Mouse (Mus musculus): ENCODE results near the gene Ccn1. TPM values are rescaled to one million over a fixed set of nuclear protein-coding genes. Genes with fewer than 3 reads are reported as not detected.

Ccn1 gene
- polyA plus RNA-seq, 1 experiment, result 15.7 TPM

GRCm38 (mm10) chr3:145640583-145640982 lies 9.2 kb downstream of the Ccn1 start:
- TF ChIP-seq CTCF (IDR thresholded peaks at IDR 0.05; ENCODE audit: control insufficient read depth, insufficient read depth, low read length), result no peak
- TF ChIP-seq POLR2A (IDR thresholded peaks at IDR 0.05; ENCODE audit: borderline replicate concordance, control insufficient read depth, low read depth, low read length), result no peak
- WGBS, result 67% methylated on average over 4 of the region's 4 CpGs
- Histone ChIP-seq H3K4me1 (ENCODE audit: control insufficient read depth, insufficient read depth, low read length) (no peaks in the 10 kb centered on the region), H3K4me3 (replicated peaks; ENCODE audit: control insufficient read depth, low read depth, low read length) (no peak overlapping the region), H3K27ac (ENCODE audit: control insufficient read depth, insufficient read depth, low read depth, low read length, poor library complexity) (no peak overlapping the region)

GRCm38 (mm10) chr3:145640170-145640569 lies 9.6 kb downstream of the Ccn1 start:
- TF ChIP-seq POLR2A (IDR thresholded peaks at IDR 0.05; ENCODE audit: borderline replicate concordance, control insufficient read depth, low read depth, low read length) (no peak), CTCF (IDR thresholded peaks at IDR 0.05; ENCODE audit: control insufficient read depth, insufficient read depth, low read length) (no peak)
- 72% methylated on average over 4 of the region's 4 CpGs for WGBS

GRCm38 (mm10) chr3:145634002-145634710 lies 15.6 kb downstream of the Ccn1 start:
- H3K4me3 ChIP-seq (replicated peaks; ENCODE audit: control insufficient read depth, low read depth, low read length), result no peak overlapping the region
- WGBS, result 69% methylated on average over 14 of the region's 14 CpGs
- TF ChIP-seq CTCF (IDR thresholded peaks at IDR 0.05; ENCODE audit: control insufficient read depth, insufficient read depth, low read length), result no peak
- TF ChIP-seq POLR2A (IDR thresholded peaks at IDR 0.05; ENCODE audit: borderline replicate concordance, control insufficient read depth, low read depth, low read length), result no peak
- no peak overlapping the region for H3K27ac ChIP-seq (ENCODE audit: control insufficient read depth, insufficient read depth, low read depth, low read length, poor library complexity)
- no peaks in the 10 kb centered on the region for H3K4me1 ChIP-seq (ENCODE audit: control insufficient read depth, insufficient read depth, low read length)

More at GRCm38 (mm10) chr3:145640170-145640569, 9.6 kb downstream of the Ccn1 start:
- H3K4me1 ChIP-seq (ENCODE audit: control insufficient read depth, insufficient read depth, low read length), result no peaks in the 10 kb centered on the region
- H3K27ac ChIP-seq (ENCODE audit: control insufficient read depth, insufficient read depth, low read depth, low read length, poor library complexity), result no peak overlapping the region
- H3K4me3 ChIP-seq (replicated peaks; ENCODE audit: control insufficient read depth, low read depth, low read length), result no peak overlapping the region

GRCm38 (mm10) chr3:145632888-145633287 lies 16.9 kb downstream of the Ccn1 start:
- Histone ChIP-seq H3K27ac (ENCODE audit: control insufficient read depth, insufficient read depth, low read depth, low read length, poor library complexity) (no peak overlapping the region), H3K4me1 (ENCODE audit: control insufficient read depth, insufficient read depth, low read length) (no peaks in the 10 kb centered on the region), H3K4me3 (replicated peaks; ENCODE audit: control insufficient read depth, low read depth, low read length) (no peak overlapping the region)
- TF ChIP-seq POLR2A (IDR thresholded peaks at IDR 0.05; ENCODE audit: borderline replicate concordance, control insufficient read depth, low read depth, low read length) (no peak), CTCF (IDR thresholded peaks at IDR 0.05; ENCODE audit: control insufficient read depth, insufficient read depth, low read length) (no peak)
- 76% methylated on average over 6 of the region's 6 CpGs for WGBS

- 70% methylated on average over 5 of the region's 5 CpGs for WGBS
- no peak overlapping the region for H3K27ac ChIP-seq (ENCODE audit: control insufficient read depth, insufficient read depth, low read depth, low read length, poor library complexity)
- no peak overlapping the region for H3K4me3 ChIP-seq (replicated peaks; ENCODE audit: control insufficient read depth, low read depth, low read length)
- no peaks in the 10 kb centered on the region for H3K4me1 ChIP-seq (ENCODE audit: control insufficient read depth, insufficient read depth, low read length)
- TF ChIP-seq POLR2A (IDR thresholded peaks at IDR 0.05; ENCODE audit: borderline replicate concordance, control insufficient read depth, low read depth, low read length) (no peak), CTCF (IDR thresholded peaks at IDR 0.05; ENCODE audit: control insufficient read depth, insufficient read depth, low read length) (no peak)
These were observed 21.1 kb downstream of the Ccn1 start for GRCm38 (mm10) chr3:145628643-145629042.

- peak; percentile 15; the same call in 1 of the 2 replicates for TF ChIP-seq CTCF (IDR thresholded peaks at IDR 0.05; ENCODE audit: control insufficient read depth, insufficient read depth, low read length)
- no peak for TF ChIP-seq POLR2A (IDR thresholded peaks at IDR 0.05; ENCODE audit: borderline replicate concordance, control insufficient read depth, low read depth, low read length)
- H3K4me1 ChIP-seq (ENCODE audit: control insufficient read depth, insufficient read depth, low read length), result no peaks in the 10 kb centered on the region
- H3K27ac ChIP-seq (ENCODE audit: control insufficient read depth, insufficient read depth, low read depth, low read length, poor library complexity), result no peak overlapping the region
- H3K4me3 ChIP-seq (replicated peaks; ENCODE audit: control insufficient read depth, low read depth, low read length), result no peak overlapping the region
- WGBS, result 76% methylated on average over 3 of the region's 3 CpGs
These were observed 22.0 kb downstream of the Ccn1 start for GRCm38 (mm10) chr3:145627830-145628229.

GRCm38 (mm10) chr3:145626063-145626462 lies 23.7 kb downstream of the Ccn1 start:
- Histone ChIP-seq H3K4me3 (replicated peaks; ENCODE audit: control insufficient read depth, low read depth, low read length) (no peak overlapping the region), H3K27ac (ENCODE audit: control insufficient read depth, insufficient read depth, low read depth, low read length, poor library complexity) (no peak overlapping the region), H3K4me1 (ENCODE audit: control insufficient read depth, insufficient read depth, low read length) (no peaks in the 10 kb centered on the region)
- 86% methylated on average over 1 of the region's 1 CpGs for WGBS
- TF ChIP-seq CTCF (IDR thresholded peaks at IDR 0.05; ENCODE audit: control insufficient read depth, insufficient read depth, low read length), result no peak

GRCm38 (mm10) chr3:145625546-145625945 lies 24.2 kb downstream of the Ccn1 start:
- H3K4me1 ChIP-seq (ENCODE audit: control insufficient read depth, insufficient read depth, low read length), result no peaks in the 10 kb centered on the region
- WGBS, result 80% methylated on average over 9 of the region's 9 CpGs
- TF ChIP-seq CTCF (IDR thresholded peaks at IDR 0.05; ENCODE audit: control insufficient read depth, insufficient read depth, low read length) (no peak), POLR2A (IDR thresholded peaks at IDR 0.05; ENCODE audit: borderline replicate concordance, control insufficient read depth, low read depth, low read length) (no peak)
- H3K4me3 ChIP-seq (replicated peaks; ENCODE audit: control insufficient read depth, low read depth, low read length), result no peak overlapping the region
- H3K27ac ChIP-seq (ENCODE audit: control insufficient read depth, insufficient read depth, low read depth, low read length, poor library complexity), result no peak overlapping the region

GRCm38 (mm10) chr3:145624786-145625185 lies 25.0 kb downstream of the Ccn1 start:
- Histone ChIP-seq H3K4me3 (replicated peaks; ENCODE audit: control insufficient read depth, low read depth, low read length) (no peak overlapping the region), H3K4me1 (ENCODE audit: control insufficient read depth, insufficient read depth, low read length) (no peaks in the 10 kb centered on the region), H3K27ac (ENCODE audit: control insufficient read depth, insufficient read depth, low read depth, low read length, poor library complexity) (no peak overlapping the region)
- WGBS, result 82% methylated on average over 4 of the region's 4 CpGs
- TF ChIP-seq CTCF (IDR thresholded peaks at IDR 0.05; ENCODE audit: control insufficient read depth, insufficient read depth, low read length) (no peak), POLR2A (IDR thresholded peaks at IDR 0.05; ENCODE audit: borderline replicate concordance, control insufficient read depth, low read depth, low read length) (no peak)
